Mouse (Mus musculus): ENCODE measurements around the gene Plekho1.

DNA sequence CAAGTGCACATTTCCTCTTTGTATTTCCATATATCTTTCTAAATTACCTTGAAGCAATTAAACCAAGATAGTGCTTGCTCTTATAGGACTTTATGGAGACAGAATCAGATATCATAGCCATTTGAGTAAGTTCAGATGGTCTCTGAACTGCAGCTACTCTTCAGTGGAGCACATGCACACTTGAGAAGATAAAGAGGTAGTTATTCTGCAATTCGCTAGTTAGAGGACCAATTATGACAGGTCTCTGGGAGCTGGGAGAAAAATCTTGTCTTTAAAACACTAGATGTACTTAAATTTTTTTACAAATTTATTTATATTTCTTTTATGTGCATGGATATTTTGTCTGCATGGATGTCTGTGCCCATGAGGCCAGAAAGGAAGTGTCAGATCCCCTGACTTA, 24.9 kb upstream of the Plekho1 start:
- no peak for TF ChIP-seq CTCF (IDR thresholded peaks at IDR 0.05; ENCODE audit: insufficient read depth, low read length)
- TF ChIP-seq POLR2A (IDR thresholded peaks at IDR 0.05; ENCODE audit: borderline replicate concordance, extremely low read depth, low read depth, low read length), result no peak

Data from lung, adult 2 months (tissue).